Mouse (Mus musculus): ENCODE data around the gene Otud7b.

- TF ChIP-seq CTCF (IDR thresholded peaks at IDR 0.05; ENCODE audit: low read depth) (no peak), EP300 (IDR thresholded peaks at IDR 0.05; ENCODE audit: low read depth) (no peak)
Measured at GRCm38 (mm10) chr3:96168466-96169158, 64.3 kb downstream of the Otud7b start.
